Mouse (Mus musculus) forebrain, embryonic 11.5 days (tissue): ENCODE data around the gene Tdrd9. TPM values are rescaled to one million over a fixed set of nuclear protein-coding genes. Genes with fewer than 3 reads are reported as not detected.

Experiments
- ATAC-seq: fragments of 200-750 bp; cut with Nextera tagmentation; replicated peaks from 2 replicates; pipeline ENCODE4 v1.8.0; 2017; ENCODE audit warnings: moderate TSS enrichment; ENCODE audit not compliant: low FRiP score
- DNase-seq: peaks from one replicate; pipeline ENCODE4 v3.0.0-alpha.2; 2017; ENCODE audit warnings: low spot score
- H3K27ac ChIP-seq: fragments of 300-500 bp; sonication (generic); 2 replicates; pipeline ENCODE4 v1.5.1; 2014; ENCODE audit warnings: low read depth, low read length
- H3K27me3 ChIP-seq: fragments of 300-500 bp; sonication (generic); 2 replicates; pipeline ENCODE4 v1.6.1; 2014; ENCODE audit warnings: mild to moderate bottlenecking, low read length, mixed read lengths; ENCODE audit not compliant: control insufficient read depth, insufficient read depth
- H3K36me3 ChIP-seq: fragments of 300-500 bp; sonication (generic); 2 replicates; pipeline ENCODE4 v1.6.1; 2014; ENCODE audit warnings: mild to moderate bottlenecking, low read length, moderate library complexity, mixed read lengths; ENCODE audit not compliant: control insufficient read depth, insufficient read depth
- H3K4me1 ChIP-seq: fragments of 300-500 bp; sonication (generic); replicated peaks from 2 replicates; pipeline ENCODE4 v1.6.1; 2014; ENCODE audit warnings: low read length, mixed read lengths; ENCODE audit not compliant: control insufficient read depth, insufficient read depth
- H3K4me2 ChIP-seq: fragments of 300-500 bp; sonication (generic); 2 replicates; pipeline ENCODE4 v1.6.1; 2014; ENCODE audit warnings: low read depth, mild to moderate bottlenecking, low read length, moderate library complexity, mixed read lengths; ENCODE audit not compliant: severe bottlenecking
- H3K4me3 ChIP-seq: fragments of 300-500 bp; sonication (generic); 2 replicates; pipeline ENCODE4 v1.5.1; 2014; ENCODE audit warnings: low read depth, low read length
- H3K9ac ChIP-seq: fragments of 300-500 bp; sonication (generic); 2 replicates; pipeline ENCODE4 v1.6.1; 2014; ENCODE audit warnings: low read length
- H3K9me3 ChIP-seq: fragments of 300-500 bp; sonication (generic); 2 replicates; pipeline ENCODE4 v1.6.1; 2016; ENCODE audit warnings: low read length, mixed read lengths; ENCODE audit not compliant: control insufficient read depth
- WGBS: fragments of 180-500 bp; shearing (Covaris S2); extraction: QIAGEN DNeasy Blood & Tissue Kit; methylation state at CpG from one replicate; pipeline ENCODE4 v1.1.7; 2014; 5-methylcytosine and 5-hydroxymethylcytosine counted together
- polyA plus RNA-seq: library from polyadenylated mRNA; unstranded; fragments of >200 nt; fragmentation: Nextera tagmentation; extraction: Ambion mirVana; gene quantifications from 2 replicates; pipeline ENCODE4 v1.2.1, GENCODE M21; 2014

Tdrd9 gene
- polyA plus RNA-seq, 1 experiment from 2014 or later: 0.94 TPM

DNA sequence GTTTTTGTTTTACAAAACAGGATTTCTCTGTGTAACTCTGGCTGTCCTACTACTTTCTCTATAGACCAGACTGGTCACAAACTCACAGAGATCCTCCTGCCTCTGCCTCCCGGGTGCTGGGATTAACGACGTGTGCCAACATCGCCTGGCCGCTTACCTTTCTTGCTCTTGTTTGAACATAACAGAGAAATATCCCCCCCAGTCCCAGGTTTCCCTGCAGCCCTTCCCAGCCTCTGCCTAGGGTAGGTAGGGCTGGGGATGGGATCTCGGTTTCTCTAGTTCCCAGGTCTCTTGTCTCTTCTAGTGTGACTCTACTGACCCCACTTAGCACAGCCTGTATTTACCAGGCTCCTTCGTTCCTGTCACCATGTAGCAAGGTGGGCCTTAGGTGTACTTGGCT lies 28.4 kb downstream of the Tdrd9 start:
- Histone ChIP-seq H3K4me2 (no peak overlapping the region), H3K36me3 (no peaks in the 10 kb centered on the region), H3K4me1 (no peaks in the 10 kb centered on the region), H3K4me3 (no peak overlapping the region), H3K9me3 (no peaks in the 10 kb centered on the region), H3K27me3 (no peaks in the 10 kb centered on the region), H3K27ac (no peak overlapping the region), H3K9ac (no peak overlapping the region)
- ATAC-seq (no peak), DNase-seq (peak; percentile 25)
- WGBS: 96% methylated on average over 7 of the region's 7 CpGs

DNA sequence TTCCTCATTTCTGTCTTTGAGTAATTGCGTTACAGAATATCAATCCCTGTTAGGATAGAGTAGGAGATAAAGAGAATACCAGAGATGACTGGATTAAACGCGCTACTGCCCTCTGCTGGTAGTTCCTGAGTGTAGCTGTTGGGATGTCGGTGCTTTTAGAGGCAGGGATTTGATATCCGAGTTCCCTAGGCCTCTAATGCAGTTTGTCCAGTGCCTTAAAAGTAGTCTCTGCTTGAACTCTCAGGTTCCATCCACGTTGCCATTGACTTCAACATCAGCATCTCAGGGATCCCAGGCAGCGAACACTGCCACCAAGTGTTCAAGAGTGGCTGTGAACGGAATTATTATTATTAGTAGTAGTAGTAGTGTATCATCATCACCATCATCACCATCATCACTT lies 29.9 kb downstream of the Tdrd9 start:
- 23% methylated on average over 8 of the region's 8 CpGs for WGBS
- Histone ChIP-seq H3K4me2 (no peak overlapping the region), H3K4me3 (no peak overlapping the region), H3K9ac (no peak overlapping the region), H3K27me3 (no peaks in the 10 kb centered on the region), H3K36me3 (no peaks in the 10 kb centered on the region), H3K9me3 (no peaks in the 10 kb centered on the region), H3K4me1 (no peaks in the 10 kb centered on the region), H3K27ac (no peak overlapping the region)
- peak; percentile 80 for DNase-seq
- ATAC-seq: no peak

DNA sequence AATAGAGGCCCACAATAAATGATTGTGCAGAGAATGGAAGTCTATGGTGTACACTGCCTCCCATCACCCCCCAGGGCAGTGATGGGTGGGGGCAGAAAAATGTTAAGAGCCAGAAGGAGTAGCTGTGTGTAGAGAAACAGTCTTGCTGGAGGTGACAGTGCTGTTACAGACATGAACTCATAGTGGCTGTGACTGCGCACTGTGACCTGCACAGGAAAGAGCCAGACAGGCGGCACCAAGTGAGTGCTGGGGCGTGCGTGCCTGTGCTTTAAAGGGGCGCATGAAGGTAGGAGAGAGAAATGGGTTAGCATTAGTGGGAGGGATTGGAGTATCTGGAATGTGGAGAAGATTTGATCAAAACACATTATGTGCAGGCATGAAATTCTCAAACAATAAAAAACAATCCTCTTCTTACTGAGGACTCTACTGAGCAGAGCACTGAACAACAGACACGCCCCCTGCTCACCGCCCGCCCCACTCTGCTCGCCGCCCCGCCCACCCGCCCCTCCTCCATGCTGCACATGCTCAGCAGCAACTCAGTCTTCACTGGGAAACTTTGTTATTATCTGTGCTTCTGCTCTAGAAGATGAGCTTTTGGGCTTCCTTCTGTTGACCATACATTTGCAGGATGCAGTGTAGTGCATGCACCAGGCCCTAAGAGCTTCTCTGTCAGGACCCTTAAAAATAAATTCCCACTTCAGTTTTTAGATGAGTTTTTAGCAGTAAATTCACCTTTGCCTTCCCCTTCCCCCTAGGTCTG lies 41.3 kb downstream of the Tdrd9 start:
- peak overlapping the region; percentile 48 for H3K9ac ChIP-seq

DNA sequence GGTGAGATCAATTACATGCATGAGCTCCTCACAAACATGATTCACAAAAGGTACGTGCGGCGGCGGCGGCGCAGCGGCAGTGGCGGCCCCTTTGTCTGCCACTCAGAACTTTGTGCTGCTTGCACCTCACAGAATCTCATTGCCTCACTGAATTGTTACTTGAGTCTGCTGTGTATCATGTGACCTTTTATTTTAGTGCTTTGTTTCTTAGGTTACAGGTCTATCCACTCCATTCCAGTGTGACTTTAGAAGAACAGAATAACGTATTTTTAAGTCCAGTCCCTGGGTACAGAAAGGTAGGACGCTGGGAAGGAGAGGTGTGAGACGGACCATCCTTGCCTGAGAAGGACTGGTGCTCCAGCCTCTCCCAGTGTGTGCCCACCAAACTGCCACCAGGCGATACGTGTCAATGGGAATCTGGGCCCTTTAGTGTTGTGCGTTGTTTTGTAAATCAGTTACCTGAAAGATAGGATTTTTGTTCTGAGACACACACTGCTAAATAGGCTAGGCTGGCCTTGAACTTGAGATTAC lies 42.0 kb downstream of the Tdrd9 start:
- H3K36me3 ChIP-seq: no peaks in the 10 kb centered on the region
- H3K4me1 ChIP-seq: peaks cover 5% of the 10 kb centered on the region; the same call in 1 of the 2 replicates
- no peaks in the 10 kb centered on the region; the same call in 1 of the 2 replicates for H3K9me3 ChIP-seq
- H3K4me3 ChIP-seq: peak overlapping the region; percentile 13
- H3K27ac ChIP-seq: peak overlapping the region; percentile 89
- peak overlapping the region; percentile 51 for H3K4me2 ChIP-seq
- H3K9ac ChIP-seq: peak overlapping the region; percentile 48
- H3K27me3 ChIP-seq: no peaks in the 10 kb centered on the region
- ATAC-seq (peak; percentile 87), DNase-seq (peak; percentile 81)
- 6% methylated on average over 14 of the region's 14 CpGs for WGBS

More for the DNA sequence above, 41.3 kb downstream of the Tdrd9 start:
- peak overlapping the region; percentile 89 for H3K27ac ChIP-seq
- DNase-seq (peak; percentile 88), ATAC-seq (peak; percentile 93)
- no peaks in the 10 kb centered on the region for H3K27me3 ChIP-seq
- peaks cover 5% of the 10 kb centered on the region; the same call in 1 of the 2 replicates for H3K4me1 ChIP-seq
- no peaks in the 10 kb centered on the region; the same call in 1 of the 2 replicates for H3K9me3 ChIP-seq
- H3K36me3 ChIP-seq: no peaks in the 10 kb centered on the region
- peak overlapping the region; percentile 51 for H3K4me2 ChIP-seq
- peak overlapping the region; percentile 13 for H3K4me3 ChIP-seq
- WGBS: 23% methylated on average over 12 of the region's 12 CpGs

DNA sequence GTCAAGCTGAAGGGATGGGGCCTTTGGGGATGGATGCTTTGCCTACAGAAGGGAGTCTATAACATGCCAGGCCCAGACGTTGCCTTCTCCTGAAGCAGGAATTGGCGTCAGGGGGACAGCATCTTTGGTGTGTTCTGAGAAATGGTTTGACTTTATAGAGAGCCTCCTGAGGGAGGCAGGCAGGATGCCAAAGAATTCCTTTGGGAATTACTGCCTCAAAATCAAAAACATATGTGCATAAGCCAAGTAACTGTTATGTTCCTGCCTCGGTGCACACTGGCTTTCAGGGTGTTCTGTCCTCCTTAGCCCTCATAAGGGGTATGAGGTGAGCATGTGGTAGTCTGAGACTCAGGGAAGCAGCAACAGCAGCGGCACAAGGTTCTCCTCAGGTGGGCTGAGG lies 45.0 kb downstream of the Tdrd9 start:
- no peak for ATAC-seq
- H3K4me1 ChIP-seq: peaks cover 5% of the 10 kb centered on the region; the same call in 1 of the 2 replicates
- no peak overlapping the region for H3K4me3 ChIP-seq
- no peak for DNase-seq
- H3K27me3 ChIP-seq: no peaks in the 10 kb centered on the region
- 74% methylated on average over 4 of the region's 4 CpGs for WGBS
- no peak overlapping the region for H3K4me2 ChIP-seq
- H3K9ac ChIP-seq: no peak overlapping the region
- no peaks in the 10 kb centered on the region for H3K36me3 ChIP-seq
- no peaks in the 10 kb centered on the region; the same call in 1 of the 2 replicates for H3K9me3 ChIP-seq
- H3K27ac ChIP-seq: no peak overlapping the region

DNA sequence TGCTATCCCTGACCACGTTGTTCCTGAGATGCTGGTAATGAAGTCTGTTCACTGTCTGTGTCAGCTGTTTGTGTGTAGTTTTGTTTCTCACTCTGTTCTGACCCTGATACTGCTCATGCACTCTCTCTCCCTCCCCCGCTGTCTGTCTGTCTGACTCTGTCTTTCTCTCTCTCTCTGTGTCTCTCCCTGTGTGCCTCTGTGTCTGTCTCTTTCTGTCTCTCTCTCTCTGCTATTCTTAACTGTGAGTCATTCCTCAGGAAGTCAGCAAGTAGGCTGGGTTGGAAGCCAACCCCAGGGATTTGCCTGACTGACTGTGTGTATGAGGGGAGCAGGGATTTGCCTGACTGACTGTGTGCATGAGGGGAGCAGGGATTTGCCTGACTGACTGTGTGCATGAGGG lies 51.9 kb downstream of the Tdrd9 start:
- Histone ChIP-seq H3K36me3 (no peaks in the 10 kb centered on the region), H3K4me1 (no peaks in the 10 kb centered on the region), H3K27me3 (no peaks in the 10 kb centered on the region), H3K27ac (no peak overlapping the region), H3K4me3 (no peak overlapping the region), H3K4me2 (no peak overlapping the region), H3K9me3 (no peaks in the 10 kb centered on the region; the same call in 1 of the 2 replicates), H3K9ac (no peak overlapping the region)
- ATAC-seq (no peak), DNase-seq (no peak)
- WGBS: 89% methylated on average over 2 of the region's 2 CpGs

DNA sequence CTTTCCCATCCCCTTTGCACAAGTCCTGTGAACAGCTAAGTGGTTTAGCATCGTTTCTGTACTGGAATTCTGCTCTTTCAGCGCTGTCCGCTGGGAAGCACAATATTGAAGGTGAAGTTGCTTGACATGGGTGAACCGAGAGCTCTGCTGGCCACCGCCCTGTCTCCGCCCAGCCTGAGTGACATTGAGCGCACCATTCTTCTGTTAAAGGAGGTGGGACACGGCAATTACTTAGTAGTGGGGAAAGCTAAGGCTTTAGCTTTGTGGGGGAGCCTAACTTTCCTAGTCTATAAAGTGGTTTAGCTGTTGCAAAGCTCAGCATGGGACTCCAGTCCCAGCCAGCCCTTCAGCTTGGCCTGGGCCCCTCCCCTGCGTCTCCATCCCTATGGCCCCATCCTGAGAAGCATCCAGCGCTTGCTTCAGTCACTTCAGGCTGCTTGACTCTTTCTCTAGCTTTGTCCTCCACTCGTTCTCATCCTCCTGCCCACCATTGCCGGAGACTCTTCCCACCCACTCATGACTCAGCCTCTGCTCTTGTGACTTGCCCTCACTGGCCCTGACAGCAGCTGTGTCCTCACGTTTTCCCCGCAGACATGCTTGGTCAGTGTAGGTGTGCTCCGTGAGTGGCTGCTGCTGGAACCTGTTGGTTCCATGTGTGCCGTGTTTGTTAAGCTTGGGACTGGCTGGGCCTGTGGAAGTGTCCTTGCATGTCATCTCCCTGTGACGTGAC lies 53.4 kb downstream of the Tdrd9 start:
- H3K27me3 ChIP-seq: no peaks in the 10 kb centered on the region
- H3K36me3 ChIP-seq: no peaks in the 10 kb centered on the region
- no peaks in the 10 kb centered on the region for H3K4me1 ChIP-seq
- H3K9me3 ChIP-seq: no peaks in the 10 kb centered on the region; the same call in 1 of the 2 replicates
- DNase-seq (no peak), ATAC-seq (no peak)
- H3K27ac ChIP-seq: no peak overlapping the region
- H3K4me3 ChIP-seq: no peak overlapping the region
- no peak overlapping the region for H3K4me2 ChIP-seq
- 81% methylated on average over 17 of the region's 17 CpGs for WGBS
- H3K9ac ChIP-seq: no peak overlapping the region

DNA sequence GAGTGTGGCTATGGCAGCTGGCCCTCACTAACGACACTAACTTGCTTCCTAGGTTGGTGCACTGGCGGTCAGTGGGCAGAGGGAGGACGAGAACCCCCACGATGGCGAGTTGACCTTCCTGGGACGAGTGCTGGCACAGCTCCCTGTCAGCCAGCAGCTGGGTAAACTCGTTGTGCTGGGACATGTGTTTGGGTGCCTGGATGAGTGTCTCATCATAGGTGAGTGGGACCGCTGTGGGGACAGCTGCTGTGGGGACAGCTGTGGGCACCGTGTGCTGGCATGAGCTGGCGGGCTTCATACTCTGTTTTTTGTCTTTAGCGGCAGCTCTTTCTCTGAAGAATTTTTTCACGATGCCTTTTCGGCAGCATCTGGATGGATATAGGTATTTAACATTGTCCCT lies 54.1 kb downstream of the Tdrd9 start:
- H3K4me2 ChIP-seq: no peak overlapping the region
- no peaks in the 10 kb centered on the region for H3K36me3 ChIP-seq
- H3K27me3 ChIP-seq: no peaks in the 10 kb centered on the region
- ATAC-seq (no peak), DNase-seq (no peak)
- no peaks in the 10 kb centered on the region for H3K4me1 ChIP-seq
- WGBS: 93% methylated on average over 13 of the region's 13 CpGs
- no peak overlapping the region for H3K27ac ChIP-seq
- no peak overlapping the region for H3K4me3 ChIP-seq
- no peaks in the 10 kb centered on the region; the same call in 1 of the 2 replicates for H3K9me3 ChIP-seq
- no peak overlapping the region for H3K9ac ChIP-seq
